Mouse (Mus musculus) MEL (cell line): ENCODE results near the gene Rac2.

Source experiments
- CTCF ChIP-seq, 3 experiments: IDR thresholded peaks in 2 of 3; conservative IDR thresholded peaks in 1 of 3; 2 replicates each; pipeline ENCODE4 v1.5.1; 2011 to 2012; ENCODE audit warnings: low read length in 3 of 3, low read depth in 2 of 3, mild to moderate bottlenecking in 2 of 3, improper control_type of control experiment in 1 of 3, inconsistent platforms in 1 of 3, mixed read lengths in 1 of 3, moderate library complexity in 1 of 3; ENCODE audit not compliant: control insufficient read depth in 1 of 3, insufficient read depth in 1 of 3, poor library complexity in 1 of 3, severe bottlenecking in 1 of 3
- EP300 ChIP-seq, 2 experiments: IDR thresholded peaks; 2 replicates each; pipeline ENCODE4 v1.6.1; 2011; ENCODE audit warnings: improper control_type of control experiment in 2 of 2, low read length in 2 of 2, low read depth in 1 of 2, mild to moderate bottlenecking in 1 of 2
- HCFC1 ChIP-seq: IDR thresholded peaks from 2 replicates; pipeline ENCODE4 v1.6.1; 2012; ENCODE audit warnings: low read depth, mild to moderate bottlenecking, inconsistent platforms, low read length, improper control_type of control experiment, moderate library complexity
- MEF2A ChIP-seq: IDR thresholded peaks from 2 replicates; pipeline ENCODE4 v1.6.1; 2014; ENCODE audit warnings: low read depth, mild to moderate bottlenecking, inconsistent platforms, low read length, improper control_type of control experiment; ENCODE audit not compliant: poor library complexity, insufficient replicate concordance, severe bottlenecking; ENCODE audit errors: extremely low read depth
- POLR2A ChIP-seq, 2 experiments: IDR thresholded peaks; 2 replicates each; pipeline ENCODE4 v1.6.1; 2011 to 2012; ENCODE audit warnings: low read length in 2 of 2, mild to moderate bottlenecking in 2 of 2, control low read depth in 1 of 2, improper control_type of control experiment in 1 of 2, low read depth in 1 of 2, moderate library complexity in 1 of 2; ENCODE audit not compliant: control insufficient read depth in 1 of 2, insufficient read depth in 1 of 2, poor library complexity in 1 of 2
- TCF12 ChIP-seq: IDR thresholded peaks from 2 replicates; pipeline ENCODE4 v1.6.1; 2014; ENCODE audit warnings: low read depth, mild to moderate bottlenecking, inconsistent platforms, low read length, improper control_type of control experiment, moderate library complexity

DNA sequence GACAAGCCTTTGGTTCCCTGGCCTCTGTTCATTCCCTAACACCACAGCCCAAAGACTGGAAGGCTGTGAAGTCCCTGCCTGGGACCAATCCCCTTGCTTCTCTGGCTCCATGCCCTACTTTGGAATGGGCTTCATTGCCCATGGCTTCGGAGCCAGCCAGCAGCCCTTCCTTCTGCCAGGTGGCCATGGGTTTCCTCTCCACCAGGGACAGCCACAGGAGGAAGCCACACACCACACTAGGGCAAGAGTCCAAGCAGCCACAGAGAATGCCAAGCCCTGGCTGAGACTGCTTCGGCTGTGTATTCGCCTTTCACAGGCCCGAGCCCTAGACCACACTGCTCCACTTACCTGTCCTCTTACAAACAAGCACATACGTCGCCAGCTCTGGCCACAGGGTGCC is 33.5 kb upstream of the Rac2 start:
- TF ChIP-seq HCFC1 (no peak), CTCF (IDR thresholded peaks at IDR 0.05 in 2 of 3, conservative IDR thresholded peaks at IDR 0.05 in 1 of 3; ENCODE audit: control insufficient read depth in 1 of 3, insufficient read depth in 1 of 3, low read depth in 2 of 3, low read length in 3 of 3, poor library complexity in 1 of 3, severe bottlenecking in 1 of 3) (no peak), MEF2A (no peak), POLR2A (IDR thresholded peaks at IDR 0.05; ENCODE audit: control insufficient read depth in 1 of 2, insufficient read depth in 1 of 2, low read depth in 1 of 2, low read length in 2 of 2, poor library complexity in 1 of 2) (no peak), TCF12 (no peak), EP300 (IDR thresholded peaks at IDR 0.05; ENCODE audit: low read depth in 1 of 2, low read length in 2 of 2) (no peak)
